Mouse (Mus musculus): ENCODE measurements around the gene Prpsap1. TPM values are rescaled to one million over a fixed set of nuclear protein-coding genes. Genes with fewer than 3 reads are reported as not detected.
A peak's percentile ranks its signal among the peaks of the same experiment; 100 is the strongest.
"Not testable (repeated sequence)": the region's sequence is repeated elsewhere in the genome, so short reads cannot be mapped to it uniquely, and the experiment has no call there.

Gene Prpsap1
- polyA plus RNA-seq, 1 experiment from 2014 or later, result 138 TPM

GRCm38 (mm10) chr11:116493191-116493590 is 811 bp downstream of the Prpsap1 start:
- no peaks in the 10 kb centered on the region; the same call in 1 of the 2 replicates for H3K9me3 ChIP-seq (replicated peaks; ENCODE audit: control insufficient read depth, low read length)
- WGBS, result 90% methylated on average over 5 of the region's 5 CpGs
- no peak overlapping the region for H3K4me3 ChIP-seq (ENCODE audit: low read depth, low read length)
- no peak for ATAC-seq
- no peaks in the 10 kb centered on the region for H3K27me3 ChIP-seq (replicated peaks; ENCODE audit: control insufficient read depth, insufficient read depth, low read length)
- H3K36me3 ChIP-seq (ENCODE audit: control insufficient read depth, insufficient read depth, low read length), result no peaks in the 10 kb centered on the region
- no peak for DNase-seq (ENCODE audit: low spot score)
- H3K4me1 ChIP-seq (ENCODE audit: control insufficient read depth, insufficient read depth, low read length), result peaks cover 8% of the 10 kb centered on the region
- no peak overlapping the region for H3K27ac ChIP-seq (ENCODE audit: low read depth, low read length)
- no peak overlapping the region for H3K9ac ChIP-seq (ENCODE audit: low read length)
- H3K4me2 ChIP-seq (ENCODE audit: low read length), result no peak overlapping the region

GRCm38 (mm10) chr11:116492507-116492906 is 1.5 kb downstream of the Prpsap1 start:
- ATAC-seq; H3K27me3 ChIP-seq (replicated peaks; ENCODE audit: control insufficient read depth, insufficient read depth, low read length); H3K4me3 ChIP-seq (ENCODE audit: low read depth, low read length); H3K36me3 ChIP-seq (ENCODE audit: control insufficient read depth, insufficient read depth, low read length); H3K4me1 ChIP-seq (ENCODE audit: control insufficient read depth, insufficient read depth, low read length); DNase-seq (ENCODE audit: low spot score); H3K9me3 ChIP-seq (replicated peaks; ENCODE audit: control insufficient read depth, low read length); H3K9ac ChIP-seq (ENCODE audit: low read length); H3K27ac ChIP-seq (ENCODE audit: low read depth, low read length); H3K4me2 ChIP-seq (ENCODE audit: low read length): not testable (repeated sequence)
- 100% methylated on average over 1 of the region's 1 CpGs for WGBS

GRCm38 (mm10) chr11:116491338-116491737 is 2.7 kb downstream of the Prpsap1 start:
- Histone ChIP-seq H3K9ac (ENCODE audit: low read length) (peak overlapping the region; percentile 97), H3K4me2 (ENCODE audit: low read length) (no peak overlapping the region; the same call in 1 of the 2 replicates), H3K36me3 (ENCODE audit: control insufficient read depth, insufficient read depth, low read length) (peaks cover 16% of the 10 kb centered on the region), H3K27ac (ENCODE audit: low read depth, low read length) (no peak overlapping the region), H3K27me3 (replicated peaks; ENCODE audit: control insufficient read depth, insufficient read depth, low read length) (no peaks in the 10 kb centered on the region), H3K4me3 (ENCODE audit: low read depth, low read length) (no peak overlapping the region), H3K9me3 (replicated peaks; ENCODE audit: control insufficient read depth, low read length) (no peaks in the 10 kb centered on the region), H3K4me1 (ENCODE audit: control insufficient read depth, insufficient read depth, low read length) (peaks cover 8% of the 10 kb centered on the region)
- ATAC-seq (no peak), DNase-seq (ENCODE audit: low spot score) (no peak)
- 74% methylated on average over 6 of the region's 6 CpGs for whole genome bisulfite sequencing

- DNase-seq (ENCODE audit: low spot score) (peak; percentile 94), ATAC-seq (peak; percentile 95)
- H3K9ac ChIP-seq (ENCODE audit: low read length), result peak overlapping the region; percentile 97
- H3K36me3 ChIP-seq (ENCODE audit: control insufficient read depth, insufficient read depth, low read length), result peaks cover 24% of the 10 kb centered on the region
- peaks cover 8% of the 10 kb centered on the region for H3K4me1 ChIP-seq (ENCODE audit: control insufficient read depth, insufficient read depth, low read length)
- H3K27ac ChIP-seq (ENCODE audit: low read depth, low read length), result peak overlapping the region; percentile 87
- peak overlapping the region; percentile 99 for H3K4me3 ChIP-seq (ENCODE audit: low read depth, low read length)
- H3K9me3 ChIP-seq (replicated peaks; ENCODE audit: control insufficient read depth, low read length), result no peaks in the 10 kb centered on the region
- no peaks in the 10 kb centered on the region for H3K27me3 ChIP-seq (replicated peaks; ENCODE audit: control insufficient read depth, insufficient read depth, low read length)
- H3K4me2 ChIP-seq (ENCODE audit: low read length), result peak overlapping the region; percentile 73
- WGBS, result under 1% methylated on average over 62 of the region's 62 CpGs
Measured at GRCm38 (mm10) chr11:116490232-116491107, 3.5 kb downstream of the Prpsap1 start.

GRCm38 (mm10) chr11:116489771-116490231 is 4.2 kb downstream of the Prpsap1 start:
- H3K9ac ChIP-seq (ENCODE audit: low read length), result peak overlapping the region; percentile 97

GRCm38 (mm10) chr11:116488693-116489375 is 5.2 kb downstream of the Prpsap1 start:
- no peak for ATAC-seq
- Histone ChIP-seq H3K9me3 (replicated peaks; ENCODE audit: control insufficient read depth, low read length) (no peaks in the 10 kb centered on the region), H3K4me1 (ENCODE audit: control insufficient read depth, insufficient read depth, low read length) (peaks cover 8% of the 10 kb centered on the region), H3K4me2 (ENCODE audit: low read length) (peak overlapping the region; percentile 73), H3K4me3 (ENCODE audit: low read depth, low read length) (peak overlapping the region; percentile 99), H3K27me3 (replicated peaks; ENCODE audit: control insufficient read depth, insufficient read depth, low read length) (no peaks in the 10 kb centered on the region), H3K27ac (ENCODE audit: low read depth, low read length) (no peak overlapping the region), H3K9ac (ENCODE audit: low read length) (peak overlapping the region; percentile 97), H3K36me3 (ENCODE audit: control insufficient read depth, insufficient read depth, low read length) (peaks cover 39% of the 10 kb centered on the region)
- DNase-seq (ENCODE audit: low spot score), result no peak
- 72% methylated on average over 14 of the region's 14 CpGs for WGBS

More at GRCm38 (mm10) chr11:116489771-116490231, 4.2 kb downstream of the Prpsap1 start:
- Histone ChIP-seq H3K4me3 (ENCODE audit: low read depth, low read length) (peak overlapping the region; percentile 99), H3K27me3 (replicated peaks; ENCODE audit: control insufficient read depth, insufficient read depth, low read length) (no peaks in the 10 kb centered on the region), H3K36me3 (ENCODE audit: control insufficient read depth, insufficient read depth, low read length) (peaks cover 31% of the 10 kb centered on the region), H3K27ac (ENCODE audit: low read depth, low read length) (peak overlapping the region; percentile 87), H3K4me2 (ENCODE audit: low read length) (peak overlapping the region; percentile 73), H3K9me3 (replicated peaks; ENCODE audit: control insufficient read depth, low read length) (no peaks in the 10 kb centered on the region), H3K4me1 (ENCODE audit: control insufficient read depth, insufficient read depth, low read length) (peaks cover 8% of the 10 kb centered on the region)
- 0% methylated on average over 36 of the region's 39 CpGs for WGBS
- peak; percentile 56 for ATAC-seq
- DNase-seq (ENCODE audit: low spot score), result peak; percentile 23

GRCm38 (mm10) chr11:116488207-116488606 is 5.8 kb downstream of the Prpsap1 start:
- Histone ChIP-seq H3K27ac (ENCODE audit: low read depth, low read length) (no peak overlapping the region), H3K9ac (ENCODE audit: low read length) (no peak overlapping the region), H3K27me3 (replicated peaks; ENCODE audit: control insufficient read depth, insufficient read depth, low read length) (no peaks in the 10 kb centered on the region), H3K36me3 (ENCODE audit: control insufficient read depth, insufficient read depth, low read length) (peaks cover 45% of the 10 kb centered on the region), H3K4me2 (ENCODE audit: low read length) (no peak overlapping the region), H3K9me3 (replicated peaks; ENCODE audit: control insufficient read depth, low read length) (no peaks in the 10 kb centered on the region), H3K4me1 (ENCODE audit: control insufficient read depth, insufficient read depth, low read length) (peaks cover 8% of the 10 kb centered on the region), H3K4me3 (ENCODE audit: low read depth, low read length) (no peak overlapping the region)
- DNase-seq (ENCODE audit: low spot score) (no peak), ATAC-seq (no peak)

GRCm38 (mm10) chr11:116484261-116484660 is 9.7 kb downstream of the Prpsap1 start:
- 88% methylated on average over 8 of the region's 8 CpGs for WGBS
- H3K27me3 ChIP-seq (replicated peaks; ENCODE audit: control insufficient read depth, insufficient read depth, low read length), result no peaks in the 10 kb centered on the region
- H3K4me3 ChIP-seq (ENCODE audit: low read depth, low read length), result no peak overlapping the region
- H3K27ac ChIP-seq (ENCODE audit: low read depth, low read length), result no peak overlapping the region
- DNase-seq (ENCODE audit: low spot score) (no peak), ATAC-seq (no peak)
- H3K36me3 ChIP-seq (ENCODE audit: control insufficient read depth, insufficient read depth, low read length), result peaks cover 81% of the 10 kb centered on the region
- peaks cover 6% of the 10 kb centered on the region for H3K4me1 ChIP-seq (ENCODE audit: control insufficient read depth, insufficient read depth, low read length)
- no peaks in the 10 kb centered on the region for H3K9me3 ChIP-seq (replicated peaks; ENCODE audit: control insufficient read depth, low read length)
- H3K9ac ChIP-seq (ENCODE audit: low read length), result no peak overlapping the region
- no peak overlapping the region for H3K4me2 ChIP-seq (ENCODE audit: low read length)

Measured in forebrain, embryonic 14.5 days (tissue).